Mouse (Mus musculus): ENCODE measurements around the gene Idh1. TPM values are rescaled to one million over a fixed set of nuclear protein-coding genes. Genes with fewer than 3 reads are reported as not detected.
A peak's percentile ranks its signal among the peaks of the same experiment; 100 is the strongest.

Idh1 gene
- polyA plus RNA-seq, 1 experiment: 32.7 TPM

GRCm38 (mm10) chr1:65178902-65179432, 7.3 kb downstream of the Idh1 start:
- WGBS: under 1% methylated on average over 39 of the region's 39 CpGs
- peaks cover 7% of the 10 kb centered on the region for H3K4me1 ChIP-seq (ENCODE audit: control insufficient read depth, insufficient read depth, low read length)
- TF ChIP-seq POLR2A (IDR thresholded peaks at IDR 0.05; ENCODE audit: borderline replicate concordance, extremely low read depth, low read depth, low read length) (peak; percentile 88; the same call in 1 of the 2 replicates), CTCF (IDR thresholded peaks at IDR 0.05; ENCODE audit: insufficient read depth, low read length) (peak; percentile 80)
- peak overlapping the region; percentile 71 for H3K4me3 ChIP-seq (replicated peaks; ENCODE audit: extremely low read depth, low read depth, low read length)
- peak; percentile 95 for DNase-seq

GRCm38 (mm10) chr1:65178126-65178901, 8.0 kb downstream of the Idh1 start:
- Histone ChIP-seq H3K4me3 (replicated peaks; ENCODE audit: extremely low read depth, low read depth, low read length) (peak overlapping the region; percentile 71), H3K4me1 (ENCODE audit: control insufficient read depth, insufficient read depth, low read length) (peaks cover 7% of the 10 kb centered on the region)
- 1% methylated on average over 27 of the region's 27 CpGs for WGBS
- peak; percentile 70 for TF ChIP-seq CTCF (IDR thresholded peaks at IDR 0.05; ENCODE audit: insufficient read depth, low read length)
- TF ChIP-seq POLR2A (IDR thresholded peaks at IDR 0.05; ENCODE audit: borderline replicate concordance, extremely low read depth, low read depth, low read length): peak; percentile 54; the same call in 1 of the 2 replicates
- DNase-seq: peak; percentile 96

- DNase-seq: no peak
- H3K4me1 ChIP-seq (ENCODE audit: control insufficient read depth, insufficient read depth, low read length): peaks cover 7% of the 10 kb centered on the region
- peak overlapping the region; percentile 21 for H3K4me3 ChIP-seq (replicated peaks; ENCODE audit: extremely low read depth, low read depth, low read length)
- 8% methylated on average over 3 of the region's 3 CpGs for WGBS
- TF ChIP-seq POLR2A (IDR thresholded peaks at IDR 0.05; ENCODE audit: borderline replicate concordance, extremely low read depth, low read depth, low read length) (no peak), CTCF (IDR thresholded peaks at IDR 0.05; ENCODE audit: insufficient read depth, low read length) (no peak)
Observed at GRCm38 (mm10) chr1:65177452-65177851, 8.8 kb downstream of the Idh1 start.

GRCm38 (mm10) chr1:65176912-65177311, 9.4 kb downstream of the Idh1 start:
- TF ChIP-seq POLR2A (IDR thresholded peaks at IDR 0.05; ENCODE audit: borderline replicate concordance, extremely low read depth, low read depth, low read length) (no peak), CTCF (IDR thresholded peaks at IDR 0.05; ENCODE audit: insufficient read depth, low read length) (no peak)
- 8% methylated on average over 5 of the region's 5 CpGs for WGBS
- DNase-seq: no peak
- H3K4me1 ChIP-seq (ENCODE audit: control insufficient read depth, insufficient read depth, low read length): peaks cover 7% of the 10 kb centered on the region
- H3K4me3 ChIP-seq (replicated peaks; ENCODE audit: extremely low read depth, low read depth, low read length): peak overlapping the region; percentile 33

GRCm38 (mm10) chr1:65176171-65176570, 10.1 kb downstream of the Idh1 start:
- TF ChIP-seq POLR2A (IDR thresholded peaks at IDR 0.05; ENCODE audit: borderline replicate concordance, extremely low read depth, low read depth, low read length): no peak
- no peak for TF ChIP-seq CTCF (IDR thresholded peaks at IDR 0.05; ENCODE audit: insufficient read depth, low read length)
- Histone ChIP-seq H3K4me1 (ENCODE audit: control insufficient read depth, insufficient read depth, low read length) (peaks cover 7% of the 10 kb centered on the region), H3K4me3 (replicated peaks; ENCODE audit: extremely low read depth, low read depth, low read length) (no peak overlapping the region)
- DNase-seq: no peak
- 50% methylated on average over 4 of the region's 4 CpGs for WGBS

- no peak for TF ChIP-seq POLR2A (IDR thresholded peaks at IDR 0.05; ENCODE audit: borderline replicate concordance, extremely low read depth, low read depth, low read length)
- TF ChIP-seq CTCF (IDR thresholded peaks at IDR 0.05; ENCODE audit: insufficient read depth, low read length): no peak
- WGBS: 89% methylated on average over 2 of the region's 2 CpGs
- H3K4me1 ChIP-seq (ENCODE audit: control insufficient read depth, insufficient read depth, low read length): peaks cover 7% of the 10 kb centered on the region
- H3K4me3 ChIP-seq (replicated peaks; ENCODE audit: extremely low read depth, low read depth, low read length): no peak overlapping the region
- DNase-seq: no peak
Observed at GRCm38 (mm10) chr1:65173716-65174115, 12.6 kb downstream of the Idh1 start.

GRCm38 (mm10) chr1:65171579-65171978, 14.7 kb downstream of the Idh1 start:
- Histone ChIP-seq H3K4me3 (replicated peaks; ENCODE audit: extremely low read depth, low read depth, low read length) (no peak overlapping the region), H3K4me1 (ENCODE audit: control insufficient read depth, insufficient read depth, low read length) (peaks cover 5% of the 10 kb centered on the region)
- 67% methylated on average over 4 of the region's 4 CpGs for WGBS
- DNase-seq: no peak
- no peak for TF ChIP-seq CTCF (IDR thresholded peaks at IDR 0.05; ENCODE audit: insufficient read depth, low read length)
- TF ChIP-seq POLR2A (IDR thresholded peaks at IDR 0.05; ENCODE audit: borderline replicate concordance, extremely low read depth, low read depth, low read length): no peak

- Histone ChIP-seq H3K4me1 (ENCODE audit: control insufficient read depth, insufficient read depth, low read length) (no peaks in the 10 kb centered on the region), H3K4me3 (replicated peaks; ENCODE audit: extremely low read depth, low read depth, low read length) (no peak overlapping the region)
- DNase-seq: no peak
- no peak for TF ChIP-seq CTCF (IDR thresholded peaks at IDR 0.05; ENCODE audit: insufficient read depth, low read length)
- TF ChIP-seq POLR2A (IDR thresholded peaks at IDR 0.05; ENCODE audit: borderline replicate concordance, extremely low read depth, low read depth, low read length): no peak
- WGBS: 81% methylated on average over 5 of the region's 5 CpGs
Observed at GRCm38 (mm10) chr1:65169947-65170346, 16.4 kb downstream of the Idh1 start.

- Histone ChIP-seq H3K4me3 (replicated peaks; ENCODE audit: extremely low read depth, low read depth, low read length) (no peak overlapping the region), H3K4me1 (ENCODE audit: control insufficient read depth, insufficient read depth, low read length) (no peaks in the 10 kb centered on the region)
- no peak for DNase-seq
- no peak for TF ChIP-seq POLR2A (IDR thresholded peaks at IDR 0.05; ENCODE audit: borderline replicate concordance, extremely low read depth, low read depth, low read length)
- no peak for TF ChIP-seq CTCF (IDR thresholded peaks at IDR 0.05; ENCODE audit: insufficient read depth, low read length)
- WGBS: 73% methylated on average over 7 of the region's 7 CpGs
Observed at GRCm38 (mm10) chr1:65169536-65169935, 16.8 kb downstream of the Idh1 start.

- TF ChIP-seq CTCF (IDR thresholded peaks at IDR 0.05; ENCODE audit: insufficient read depth, low read length): no peak
- no peak for TF ChIP-seq POLR2A (IDR thresholded peaks at IDR 0.05; ENCODE audit: borderline replicate concordance, extremely low read depth, low read depth, low read length)
- Histone ChIP-seq H3K4me3 (replicated peaks; ENCODE audit: extremely low read depth, low read depth, low read length) (no peak overlapping the region), H3K4me1 (ENCODE audit: control insufficient read depth, insufficient read depth, low read length) (no peaks in the 10 kb centered on the region; the same call in 1 of the 2 replicates)
- DNase-seq: no peak
- WGBS: 81% methylated on average over 1 of the region's 1 CpGs
Observed at GRCm38 (mm10) chr1:65167496-65167895, 18.8 kb downstream of the Idh1 start.
